26 mouse cellular contexts compared by ENCODE assay signal in the genomic region with DNA sequence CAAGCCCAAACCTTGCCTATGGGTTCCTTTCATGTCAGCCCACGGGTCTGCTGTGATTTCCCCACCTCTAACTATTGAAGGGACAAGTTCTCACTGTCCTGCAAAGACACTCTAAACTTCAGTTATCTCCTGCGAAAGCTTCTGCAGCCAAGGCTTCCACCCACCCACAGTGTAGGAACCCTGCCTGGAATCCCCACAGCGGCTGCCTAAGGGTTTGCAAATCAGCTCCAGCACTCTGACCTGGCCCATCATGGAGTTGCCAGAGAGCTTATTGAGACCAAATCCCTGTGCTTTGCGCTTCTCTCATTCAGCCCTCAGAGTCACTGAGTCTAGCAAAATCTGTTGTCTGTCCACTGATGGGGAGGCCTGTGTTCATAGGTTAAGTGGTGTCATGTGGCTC.
"Had no signal": no experiment of that assay in that cellular context is flagged by ENCODE, and none has a peak within 500 bp of the region (broad histone marks: within the 10 kb centered on the region; RNA-seq: fewer than 3 reads in every experiment).

No protein-coding gene starts in this region.

- DNase-seq: gastrocnemius, postnatal 14 days; gastrocnemius, postnatal 36 days; heart, adult 18-20 months; heart, postnatal 14 days; heart, postnatal 36 days; kidney, adult 11 months; kidney, adult 2 months; kidney, adult 9 months; kidney, postnatal 14 days; kidney, postnatal 36 days; layer of hippocampus, adult 9-11 months; layer of hippocampus, postnatal 36 days; left cerebral cortex, postnatal 4 days had no signal

- ATAC-seq: hindbrain, postnatal 0 days; intestine, embryonic 16.5 days; liver, embryonic 12.5 days had no signal

- H3K4me3 ChIP-seq: heart, embryonic 10.5 days; heart, embryonic 13.5 days; heart, embryonic 15.5 days; hindbrain, embryonic 13.5 days; hindbrain, embryonic 15.5 days; kidney, embryonic 15.5 days; limb, embryonic 13.5 days; limb, embryonic 15.5 days; liver, embryonic 12.5 days had no signal

- H3K27ac ChIP-seq: heart, embryonic 10.5 days; heart, embryonic 13.5 days; heart, embryonic 15.5 days; hindbrain, embryonic 13.5 days; hindbrain, embryonic 15.5 days; hindbrain, postnatal 0 days; kidney, embryonic 15.5 days; kidney, postnatal 0 days; limb, embryonic 13.5 days; limb, embryonic 15.5 days; liver, embryonic 12.5 days; liver, embryonic 14.5 days had no signal
